Mouse (Mus musculus): ENCODE data around the gene Mfsd4b5. TPM values are rescaled to one million over a fixed set of nuclear protein-coding genes. Genes with fewer than 3 reads are reported as not detected.

The Mfsd4b5 gene
- total RNA-seq, 2 experiments from 2014 or later = 0.37 to 0.38 TPM

Other genes with a start within 250 kb of the Mfsd4b5 start
- gene Mfsd4b4, start 87.4 kb downstream of the Mfsd4b5 start, total RNA-seq (2021) = 1 to 10 TPM; 1.6 to 2.3 TPM
- under 1 TPM; 0.16 to 0.20 TPM for gene Mfsd4b2, start 59.7 kb downstream of the Mfsd4b5 start, total RNA-seq (2021)
- gene Mfsd4b3, start 26.5 kb downstream of the Mfsd4b5 start, total RNA-seq (2021) = 1 to 10 TPM; 3.0 to 6.2 TPM
- gene Mfsd4b1, start 38.6 kb upstream of the Mfsd4b5 start, total RNA-seq (2021) = under 1 TPM; 0.39 to 0.60 TPM
- 10 to 100 TPM; 30.0 to 33.6 TPM for gene Slc16a10, start 155.6 kb upstream of the Mfsd4b5 start, total RNA-seq (2021)

Measured in gastrocnemius, postnatal 14 days (tissue).